Mouse (Mus musculus): Measurements from ENCODE around the gene Gnb5. TPM values are rescaled to one million over a fixed set of nuclear protein-coding genes. Genes with fewer than 3 reads are reported as not detected.

Gene Gnb5
- total and polyA plus RNA-seq, 2 experiments, result 0.74 to 0.78 TPM

GRCm38 (mm10) chr9:75307015-75307414 is 927 bp downstream of the Gnb5 start:
- Histone ChIP-seq H3K4me1 (ENCODE audit: control insufficient read depth, insufficient read depth, low read length) (no peaks in the 10 kb centered on the region), H3K36me3 (ENCODE audit: control insufficient read depth, insufficient read depth, low read length) (no peaks in the 10 kb centered on the region), H3K27me3 (ENCODE audit: control insufficient read depth, insufficient read depth, low read length) (no peaks in the 10 kb centered on the region), H3K79me2 (ENCODE audit: control insufficient read depth, insufficient read depth, low read length) (no peaks in the 10 kb centered on the region), H3K27ac (replicated peaks; ENCODE audit: insufficient read depth, low read depth, low read length) (no peak overlapping the region), H3K4me3 (ENCODE audit: insufficient read depth, low read depth, low read length) (no peak overlapping the region), H3K9ac (ENCODE audit: low read depth, low read length) (no peak overlapping the region)
- no peak for TF ChIP-seq POLR2A (IDR thresholded peaks at IDR 0.05; ENCODE audit: extremely low read depth, insufficient read depth, low read length)
- TF ChIP-seq CTCF (IDR thresholded peaks at IDR 0.05; ENCODE audit: low read depth, low read length), result no peak
- 92% methylated on average over 5 of the region's 5 CpGs for WGBS
- no peak for DNase-seq (ENCODE audit: extremely low read depth, low read depth, low spot score)

- H3K36me3 ChIP-seq (ENCODE audit: control insufficient read depth, insufficient read depth, low read length), result no peaks in the 10 kb centered on the region
- no peak overlapping the region for H3K4me3 ChIP-seq (ENCODE audit: insufficient read depth, low read depth, low read length)
- no peaks in the 10 kb centered on the region for H3K27me3 ChIP-seq (ENCODE audit: control insufficient read depth, insufficient read depth, low read length)
- H3K79me2 ChIP-seq (ENCODE audit: control insufficient read depth, insufficient read depth, low read length), result no peaks in the 10 kb centered on the region
- H3K27ac ChIP-seq (replicated peaks; ENCODE audit: insufficient read depth, low read depth, low read length), result no peak overlapping the region
- no peak for DNase-seq (ENCODE audit: extremely low read depth, low read depth, low spot score)
- WGBS, result 72% methylated on average over 5 of the region's 5 CpGs
- H3K4me1 ChIP-seq (ENCODE audit: control insufficient read depth, insufficient read depth, low read length), result peaks cover under 1% of the 10 kb centered on the region; the same call in 1 of the 2 replicates
- H3K9ac ChIP-seq (ENCODE audit: low read depth, low read length), result no peak overlapping the region
- TF ChIP-seq CTCF (IDR thresholded peaks at IDR 0.05; ENCODE audit: low read depth, low read length) (no peak), POLR2A (IDR thresholded peaks at IDR 0.05; ENCODE audit: extremely low read depth, insufficient read depth, low read length) (no peak)
Observed at GRCm38 (mm10) chr9:75308621-75309020, 2.5 kb downstream of the Gnb5 start.

- Histone ChIP-seq H3K9ac (ENCODE audit: low read depth, low read length) (no peak overlapping the region), H3K79me2 (ENCODE audit: control insufficient read depth, insufficient read depth, low read length) (no peaks in the 10 kb centered on the region), H3K4me3 (ENCODE audit: insufficient read depth, low read depth, low read length) (no peak overlapping the region), H3K4me1 (ENCODE audit: control insufficient read depth, insufficient read depth, low read length) (peaks cover 2% of the 10 kb centered on the region; the same call in 1 of the 2 replicates), H3K27ac (replicated peaks; ENCODE audit: insufficient read depth, low read depth, low read length) (no peak overlapping the region), H3K27me3 (ENCODE audit: control insufficient read depth, insufficient read depth, low read length) (no peaks in the 10 kb centered on the region), H3K36me3 (ENCODE audit: control insufficient read depth, insufficient read depth, low read length) (no peaks in the 10 kb centered on the region)
- peak; percentile 9 for DNase-seq (ENCODE audit: extremely low read depth, low read depth, low spot score)
- TF ChIP-seq CTCF (IDR thresholded peaks at IDR 0.05; ENCODE audit: low read depth, low read length) (peak; percentile 77), POLR2A (IDR thresholded peaks at IDR 0.05; ENCODE audit: extremely low read depth, insufficient read depth, low read length) (no peak)
- WGBS, result 27% methylated on average over 4 of the region's 4 CpGs
Observed at GRCm38 (mm10) chr9:75312008-75312407, 5.9 kb downstream of the Gnb5 start.

- Histone ChIP-seq H3K79me2 (ENCODE audit: control insufficient read depth, insufficient read depth, low read length) (no peaks in the 10 kb centered on the region), H3K4me3 (ENCODE audit: insufficient read depth, low read depth, low read length) (peak overlapping the region; percentile 73; the same call in 1 of the 2 replicates), H3K27me3 (ENCODE audit: control insufficient read depth, insufficient read depth, low read length) (no peaks in the 10 kb centered on the region), H3K36me3 (ENCODE audit: control insufficient read depth, insufficient read depth, low read length) (no peaks in the 10 kb centered on the region), H3K27ac (replicated peaks; ENCODE audit: insufficient read depth, low read depth, low read length) (no peak overlapping the region), H3K4me1 (ENCODE audit: control insufficient read depth, insufficient read depth, low read length) (peaks cover 2% of the 10 kb centered on the region; the same call in 1 of the 2 replicates), H3K9ac (ENCODE audit: low read depth, low read length) (no peak overlapping the region)
- WGBS, result 47% methylated on average over 11 of the region's 11 CpGs
- TF ChIP-seq CTCF (IDR thresholded peaks at IDR 0.05; ENCODE audit: low read depth, low read length) (no peak), POLR2A (IDR thresholded peaks at IDR 0.05; ENCODE audit: extremely low read depth, insufficient read depth, low read length) (no peak)
- DNase-seq (ENCODE audit: extremely low read depth, low read depth, low spot score), result no peak
Observed at GRCm38 (mm10) chr9:75313138-75313831, 7.2 kb downstream of the Gnb5 start.

GRCm38 (mm10) chr9:75313832-75314516 is 7.9 kb downstream of the Gnb5 start:
- H3K27ac ChIP-seq (replicated peaks; ENCODE audit: insufficient read depth, low read depth, low read length), result no peak overlapping the region
- peaks cover 2% of the 10 kb centered on the region; the same call in 1 of the 2 replicates for H3K4me1 ChIP-seq (ENCODE audit: control insufficient read depth, insufficient read depth, low read length)
- peak overlapping the region; percentile 59 for H3K9ac ChIP-seq (ENCODE audit: low read depth, low read length)
- H3K4me3 ChIP-seq (ENCODE audit: insufficient read depth, low read depth, low read length), result peak overlapping the region; percentile 73
- H3K27me3 ChIP-seq (ENCODE audit: control insufficient read depth, insufficient read depth, low read length), result no peaks in the 10 kb centered on the region
- under 1% methylated on average over 52 of the region's 52 CpGs for WGBS
- no peak for DNase-seq (ENCODE audit: extremely low read depth, low read depth, low spot score)
- H3K79me2 ChIP-seq (ENCODE audit: control insufficient read depth, insufficient read depth, low read length), result no peaks in the 10 kb centered on the region
- no peak for TF ChIP-seq CTCF (IDR thresholded peaks at IDR 0.05; ENCODE audit: low read depth, low read length)
- 0 out of 2 replicates have a peak, but pooled peaks have one; percentile 31 for TF ChIP-seq POLR2A (IDR thresholded peaks at IDR 0.05; ENCODE audit: extremely low read depth, insufficient read depth, low read length)
- no peaks in the 10 kb centered on the region for H3K36me3 ChIP-seq (ENCODE audit: control insufficient read depth, insufficient read depth, low read length)

Data from liver, adult 2 months (tissue).